Mouse (Mus musculus) right cerebral cortex, postnatal 25 days (tissue): ENCODE measurements around the gene Suv39h1.
A peak's percentile ranks its signal among the peaks of the same experiment; 100 is the strongest.
"Not testable (repeated sequence)": the region's sequence is repeated elsewhere in the genome, so short reads cannot be mapped to it uniquely, and the experiment has no call there.

ENCODE experiments used
- DNase-seq: peaks from one replicate; pipeline ENCODE4 v3.0.0; 2022

The Suv39h1 gene

GRCm38 (mm10) chrX:8024795-8025194 is 49.8 kb downstream of the Suv39h1 start:
- no peak for DNase-seq

- no peak for DNase-seq
Measured at GRCm38 (mm10) chrX:8020111-8020778, 54.3 kb downstream of the Suv39h1 start.

GRCm38 (mm10) chrX:8018286-8018685 is 56.3 kb downstream of the Suv39h1 start, which contains the start of gene Glod5:
TSS of gene Glod5 (minus strand) at chrX:8018492.
- no peak for DNase-seq

GRCm38 (mm10) chrX:8017142-8017541 is 57.4 kb downstream of the Suv39h1 start:
- peak; percentile 11 for DNase-seq

GRCm38 (mm10) chrX:8015675-8016074 is 58.9 kb downstream of the Suv39h1 start:
- DNase-seq = not testable (repeated sequence)

GRCm38 (mm10) chrX:8013569-8014314 is 60.8 kb downstream of the Suv39h1 start:
- no peak for DNase-seq

GRCm38 (mm10) chrX:8013157-8013556 is 61.4 kb downstream of the Suv39h1 start:
- DNase-seq = no peak
